Mouse (Mus musculus) cerebellum, postnatal 10 days (tissue): ENCODE measurements around the gene Tdrd9.
A peak's percentile ranks its signal among the peaks of the same experiment; 100 is the strongest.

Experiments
- DNase-seq, 2 experiments: peaks; one replicate each; pipeline ENCODE4 v3.0.0; 2021; ENCODE audit warnings: mixed read lengths in 2 of 2

Tdrd9 gene

GRCm38 (mm10) chr12:111963339-111963738 is 8.0 kb upstream of the Tdrd9 start:
- DNase-seq, result no peak

- DNase-seq, result peak; percentile 99 to 100
These were observed 4.6 kb upstream of the Tdrd9 start, which contains the start of gene Atp5mpl for GRCm38 (mm10) chr12:111966683-111967173. Gene Atp5mpl (minus strand): TSS chr12:111966977.

- DNase-seq, result no peak
These were observed 1.3 kb upstream of the Tdrd9 start for GRCm38 (mm10) chr12:111970085-111970484.

GRCm38 (mm10) chr12:111972504-111972903 is 1.1 kb downstream of the Tdrd9 start:
- no peak for DNase-seq

DNA sequence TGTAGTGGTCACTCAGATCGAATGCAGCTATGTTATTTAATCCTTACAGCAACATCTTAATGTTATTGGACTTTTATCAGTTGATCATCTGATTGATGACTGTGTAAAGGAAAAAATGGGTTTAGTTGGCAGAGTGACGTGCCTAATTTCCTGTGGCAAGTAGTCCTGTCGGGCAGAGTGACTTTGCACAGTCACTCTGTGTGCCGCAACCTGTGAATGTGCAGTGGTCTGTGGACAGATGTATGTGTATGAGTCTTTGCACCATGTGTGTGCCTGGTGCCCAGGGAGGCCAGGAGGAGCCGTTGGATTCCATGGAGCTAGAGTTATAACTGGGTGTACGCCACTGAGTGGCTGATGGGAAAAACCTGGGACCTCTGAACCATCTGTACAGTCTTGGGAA is 3.2 kb downstream of the Tdrd9 start:
- no peak for DNase-seq

DNA sequence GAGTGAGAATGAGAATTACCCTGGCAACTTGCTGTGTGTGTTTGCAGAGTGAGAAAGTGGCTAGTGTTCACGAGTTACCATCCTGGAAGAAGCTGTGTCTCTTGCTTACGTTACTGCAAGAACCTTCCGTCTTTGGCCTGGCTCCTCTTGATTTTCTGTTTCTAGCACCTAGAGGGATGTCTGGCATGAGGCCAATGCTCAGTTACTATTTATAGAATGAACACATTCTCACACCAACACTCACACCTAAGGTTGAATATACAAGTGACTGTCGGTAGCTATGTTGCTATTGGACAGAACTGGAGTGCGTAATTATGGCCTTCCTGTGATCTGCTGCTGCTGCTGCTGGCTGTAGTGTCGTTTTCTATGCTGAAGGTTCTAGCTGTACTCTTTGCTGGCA is 5.8 kb downstream of the Tdrd9 start:
- peak; percentile 49 to 73 for DNase-seq

DNA sequence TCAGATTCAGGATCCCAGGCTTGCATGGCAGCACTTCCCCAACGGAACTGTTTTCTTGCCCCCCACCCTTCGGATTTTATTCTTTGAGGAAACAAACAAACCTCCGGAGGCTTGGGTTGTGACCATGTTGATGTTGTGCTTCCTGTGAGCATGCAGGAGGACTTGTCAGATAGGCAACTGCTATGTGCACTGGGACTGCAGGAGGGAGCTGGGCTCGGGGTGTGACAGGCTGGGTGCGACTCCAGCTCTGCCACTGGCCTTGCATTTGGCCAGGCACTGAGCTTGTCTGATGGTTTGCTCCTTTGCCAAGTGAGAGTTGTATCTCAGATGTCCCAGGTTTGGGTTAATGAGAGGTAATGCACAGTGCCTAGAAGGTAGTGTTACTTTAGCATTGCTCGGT is 6.9 kb downstream of the Tdrd9 start:
- no peak for DNase-seq

- no peak for DNase-seq
These were observed 9.6 kb downstream of the Tdrd9 start, which contains the start of gene Rd3l for GRCm38 (mm10) chr12:111980887-111981367. Gene Rd3l (minus strand): TSS chr12:111981317.

- DNase-seq, result no peak
These were observed 10.5 kb downstream of the Tdrd9 start for GRCm38 (mm10) chr12:111981831-111982230.

DNA sequence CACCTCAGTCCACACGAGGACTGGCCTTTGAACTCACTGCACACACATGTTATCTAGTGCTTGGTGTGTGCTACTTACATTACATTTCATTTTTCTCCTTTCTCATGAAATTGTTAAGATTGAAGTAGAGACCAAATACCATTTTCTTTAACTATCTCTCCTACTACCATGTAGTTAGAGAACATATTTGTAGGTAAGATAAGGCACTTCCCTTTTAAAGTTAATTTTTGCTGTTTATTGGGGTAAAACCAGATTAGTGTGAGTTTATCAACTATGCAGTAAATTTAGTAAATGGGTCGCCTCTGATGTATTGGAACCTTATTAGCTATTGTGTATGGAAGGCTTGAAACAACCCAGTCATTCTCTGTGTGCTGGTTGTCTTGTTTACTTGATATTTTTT is 11.8 kb downstream of the Tdrd9 start:
- DNase-seq, result no peak

- no peak for DNase-seq
These were observed 15.4 kb downstream of the Tdrd9 start for GRCm38 (mm10) chr12:111986756-111987155.

GRCm38 (mm10) chr12:111992626-111993025 is 21.3 kb downstream of the Tdrd9 start:
- DNase-seq, result no peak

GRCm38 (mm10) chr12:111995161-111995560 is 23.8 kb downstream of the Tdrd9 start:
- DNase-seq, result no peak

GRCm38 (mm10) chr12:111999735-112000134 is 28.4 kb downstream of the Tdrd9 start:
- DNase-seq, result no peak

GRCm38 (mm10) chr12:112001223-112001622 is 29.9 kb downstream of the Tdrd9 start:
- peak; percentile 85 to 88 for DNase-seq

DNA sequence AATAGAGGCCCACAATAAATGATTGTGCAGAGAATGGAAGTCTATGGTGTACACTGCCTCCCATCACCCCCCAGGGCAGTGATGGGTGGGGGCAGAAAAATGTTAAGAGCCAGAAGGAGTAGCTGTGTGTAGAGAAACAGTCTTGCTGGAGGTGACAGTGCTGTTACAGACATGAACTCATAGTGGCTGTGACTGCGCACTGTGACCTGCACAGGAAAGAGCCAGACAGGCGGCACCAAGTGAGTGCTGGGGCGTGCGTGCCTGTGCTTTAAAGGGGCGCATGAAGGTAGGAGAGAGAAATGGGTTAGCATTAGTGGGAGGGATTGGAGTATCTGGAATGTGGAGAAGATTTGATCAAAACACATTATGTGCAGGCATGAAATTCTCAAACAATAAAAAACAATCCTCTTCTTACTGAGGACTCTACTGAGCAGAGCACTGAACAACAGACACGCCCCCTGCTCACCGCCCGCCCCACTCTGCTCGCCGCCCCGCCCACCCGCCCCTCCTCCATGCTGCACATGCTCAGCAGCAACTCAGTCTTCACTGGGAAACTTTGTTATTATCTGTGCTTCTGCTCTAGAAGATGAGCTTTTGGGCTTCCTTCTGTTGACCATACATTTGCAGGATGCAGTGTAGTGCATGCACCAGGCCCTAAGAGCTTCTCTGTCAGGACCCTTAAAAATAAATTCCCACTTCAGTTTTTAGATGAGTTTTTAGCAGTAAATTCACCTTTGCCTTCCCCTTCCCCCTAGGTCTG is 41.3 kb downstream of the Tdrd9 start:
- DNase-seq, result no peak

DNA sequence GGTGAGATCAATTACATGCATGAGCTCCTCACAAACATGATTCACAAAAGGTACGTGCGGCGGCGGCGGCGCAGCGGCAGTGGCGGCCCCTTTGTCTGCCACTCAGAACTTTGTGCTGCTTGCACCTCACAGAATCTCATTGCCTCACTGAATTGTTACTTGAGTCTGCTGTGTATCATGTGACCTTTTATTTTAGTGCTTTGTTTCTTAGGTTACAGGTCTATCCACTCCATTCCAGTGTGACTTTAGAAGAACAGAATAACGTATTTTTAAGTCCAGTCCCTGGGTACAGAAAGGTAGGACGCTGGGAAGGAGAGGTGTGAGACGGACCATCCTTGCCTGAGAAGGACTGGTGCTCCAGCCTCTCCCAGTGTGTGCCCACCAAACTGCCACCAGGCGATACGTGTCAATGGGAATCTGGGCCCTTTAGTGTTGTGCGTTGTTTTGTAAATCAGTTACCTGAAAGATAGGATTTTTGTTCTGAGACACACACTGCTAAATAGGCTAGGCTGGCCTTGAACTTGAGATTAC is 42.0 kb downstream of the Tdrd9 start:
- no peak for DNase-seq

DNA sequence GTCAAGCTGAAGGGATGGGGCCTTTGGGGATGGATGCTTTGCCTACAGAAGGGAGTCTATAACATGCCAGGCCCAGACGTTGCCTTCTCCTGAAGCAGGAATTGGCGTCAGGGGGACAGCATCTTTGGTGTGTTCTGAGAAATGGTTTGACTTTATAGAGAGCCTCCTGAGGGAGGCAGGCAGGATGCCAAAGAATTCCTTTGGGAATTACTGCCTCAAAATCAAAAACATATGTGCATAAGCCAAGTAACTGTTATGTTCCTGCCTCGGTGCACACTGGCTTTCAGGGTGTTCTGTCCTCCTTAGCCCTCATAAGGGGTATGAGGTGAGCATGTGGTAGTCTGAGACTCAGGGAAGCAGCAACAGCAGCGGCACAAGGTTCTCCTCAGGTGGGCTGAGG is 45.0 kb downstream of the Tdrd9 start:
- peak in 1 of 2 experiments; percentile 16 for DNase-seq

DNA sequence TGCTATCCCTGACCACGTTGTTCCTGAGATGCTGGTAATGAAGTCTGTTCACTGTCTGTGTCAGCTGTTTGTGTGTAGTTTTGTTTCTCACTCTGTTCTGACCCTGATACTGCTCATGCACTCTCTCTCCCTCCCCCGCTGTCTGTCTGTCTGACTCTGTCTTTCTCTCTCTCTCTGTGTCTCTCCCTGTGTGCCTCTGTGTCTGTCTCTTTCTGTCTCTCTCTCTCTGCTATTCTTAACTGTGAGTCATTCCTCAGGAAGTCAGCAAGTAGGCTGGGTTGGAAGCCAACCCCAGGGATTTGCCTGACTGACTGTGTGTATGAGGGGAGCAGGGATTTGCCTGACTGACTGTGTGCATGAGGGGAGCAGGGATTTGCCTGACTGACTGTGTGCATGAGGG is 51.9 kb downstream of the Tdrd9 start:
- no peak for DNase-seq

GRCm38 (mm10) chr12:112024581-112025310 is 53.4 kb downstream of the Tdrd9 start:
- DNase-seq, result no peak

- no peak for DNase-seq
These were observed 54.1 kb downstream of the Tdrd9 start for GRCm38 (mm10) chr12:112025457-112025856.

- DNase-seq, result no peak
These were observed 54.7 kb downstream of the Tdrd9 start for GRCm38 (mm10) chr12:112025907-112026645.

DNA sequence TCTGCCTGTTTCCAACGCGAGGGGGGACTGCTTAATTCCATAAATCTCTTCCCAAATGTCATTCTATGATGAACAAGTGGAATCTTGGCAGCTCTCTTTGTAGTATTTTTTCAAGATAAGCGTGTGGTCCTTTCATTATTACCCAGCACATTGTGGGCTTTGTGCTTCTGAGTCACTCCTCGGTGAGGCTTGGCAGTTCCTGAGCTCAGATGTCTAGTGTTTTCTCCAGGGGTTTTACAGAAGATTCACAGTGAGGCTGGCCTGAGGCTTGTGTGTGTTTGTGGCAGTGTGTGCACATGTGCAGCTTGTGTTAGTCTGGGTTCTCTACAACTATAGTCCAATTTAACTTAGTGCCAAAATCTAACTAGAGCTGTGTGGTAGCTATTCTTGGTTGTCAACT is 56.0 kb downstream of the Tdrd9 start:
- DNase-seq, result no peak
